Mouse (Mus musculus) C2C12 (cell line): ENCODE measurements around the gene Itgb3.

Experiments
- CTCF ChIP-seq: IDR thresholded peaks from one replicate; pipeline ENCODE4 v1.5.1; 2011; ENCODE audit not compliant: control insufficient read depth, insufficient read depth, insufficient read length
- MAX ChIP-seq: IDR thresholded peaks from one replicate; pipeline ENCODE4 v1.6.1; 2011; ENCODE audit warnings: mild to moderate bottlenecking, control low read depth
- MYOG ChIP-seq: IDR thresholded peaks from one replicate; pipeline ENCODE4 v1.6.1; 2011; ENCODE audit not compliant: control insufficient read depth, insufficient read length; ENCODE audit errors: extremely low read depth

GRCm38 (mm10) chr11:104614130-104614529 is 6.3 kb downstream of the Itgb3 start:
- TF ChIP-seq CTCF (no peak), MAX (no peak), MYOG (no peak)
